Mouse (Mus musculus): Measurements from ENCODE around the gene Coro2a.
A peak's percentile ranks its signal among the peaks of the same experiment; 100 is the strongest.
"Not testable (repeated sequence)": the region's sequence is repeated elsewhere in the genome, so short reads cannot be mapped to it uniquely, and the experiment has no call there.

Coro2a gene

DNA sequence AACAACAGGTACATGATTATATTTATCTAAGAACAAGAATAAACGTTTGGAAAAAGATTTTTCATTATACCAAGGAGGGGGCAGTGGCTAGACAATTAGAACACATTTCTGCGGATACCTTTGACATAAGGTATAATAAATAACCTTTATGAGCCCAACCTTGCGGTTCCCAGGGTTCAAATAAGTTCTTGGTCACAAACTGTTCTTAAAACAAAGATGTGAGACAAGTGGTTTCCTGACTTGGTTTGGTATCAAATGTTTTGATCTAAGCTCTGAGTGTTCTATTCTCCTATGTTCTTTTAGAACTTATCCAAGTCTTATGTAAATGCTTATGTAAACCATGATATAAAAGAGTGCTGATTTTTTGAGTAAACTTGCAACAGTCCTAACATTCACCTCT is 17.5 kb downstream of the Coro2a start:
- DNase-seq (ENCODE audit: low spot score) = not testable (repeated sequence)

DNA sequence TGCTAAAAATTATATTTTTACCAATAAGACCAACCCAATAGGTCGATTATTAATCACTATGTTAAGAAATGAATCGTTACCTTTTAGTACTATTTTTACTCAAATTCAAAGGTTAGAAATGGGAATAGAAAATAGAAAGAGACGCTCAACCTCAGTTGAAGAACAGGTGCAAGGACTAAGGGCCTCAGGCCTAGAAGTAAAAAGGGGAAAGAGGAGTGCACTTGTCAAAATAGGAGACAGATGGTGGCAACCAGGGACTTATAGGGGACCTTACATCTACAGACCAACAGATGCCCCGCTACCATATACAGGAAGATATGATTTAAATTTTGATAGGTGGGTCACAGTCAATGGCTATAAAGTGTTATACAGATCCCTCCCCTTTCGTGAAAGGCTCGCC is 17.9 kb downstream of the Coro2a start:
- not testable (repeated sequence) for DNase-seq (ENCODE audit: low spot score)

DNA sequence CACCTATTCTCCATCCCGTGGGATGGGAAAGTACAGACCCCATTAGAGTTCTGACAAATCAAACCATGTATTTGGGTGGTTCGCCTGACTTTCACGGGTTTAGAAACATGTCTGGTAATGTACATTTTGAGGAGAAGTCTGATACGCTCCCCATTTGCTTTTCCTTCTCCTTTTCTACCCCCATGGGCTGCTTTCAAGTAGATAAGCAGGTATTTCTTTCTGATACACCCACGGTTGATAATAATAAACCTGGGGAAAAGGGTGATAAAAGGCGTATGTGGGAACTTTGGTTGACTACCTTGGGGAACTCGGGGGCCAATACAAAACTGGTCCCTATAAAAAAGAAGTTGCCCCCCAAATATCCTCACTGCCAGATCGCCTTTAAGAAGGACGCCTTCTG is 20.0 kb downstream of the Coro2a start:
- DNase-seq (ENCODE audit: low spot score) = not testable (repeated sequence)

DNA sequence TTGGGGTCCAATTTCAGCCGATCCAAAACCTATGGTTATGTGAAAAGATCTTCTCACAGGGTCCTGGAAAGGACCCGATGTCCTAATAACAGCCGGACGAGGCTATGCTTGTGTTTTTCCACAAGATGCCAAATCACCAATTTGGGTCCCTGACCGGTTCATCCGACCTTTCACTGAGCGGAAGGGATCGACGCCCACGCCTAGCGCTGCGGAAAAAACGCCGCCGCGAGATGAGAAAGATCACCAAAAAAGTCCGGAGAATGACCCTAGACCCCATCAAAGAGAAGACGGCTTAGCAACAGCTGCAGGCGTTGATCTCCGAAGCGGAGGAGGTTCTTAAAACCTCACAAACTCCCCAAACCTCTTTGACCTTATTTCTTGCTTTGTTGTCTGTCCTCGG is 20.4 kb downstream of the Coro2a start:
- DNase-seq (ENCODE audit: low spot score) = not testable (repeated sequence)

DNA sequence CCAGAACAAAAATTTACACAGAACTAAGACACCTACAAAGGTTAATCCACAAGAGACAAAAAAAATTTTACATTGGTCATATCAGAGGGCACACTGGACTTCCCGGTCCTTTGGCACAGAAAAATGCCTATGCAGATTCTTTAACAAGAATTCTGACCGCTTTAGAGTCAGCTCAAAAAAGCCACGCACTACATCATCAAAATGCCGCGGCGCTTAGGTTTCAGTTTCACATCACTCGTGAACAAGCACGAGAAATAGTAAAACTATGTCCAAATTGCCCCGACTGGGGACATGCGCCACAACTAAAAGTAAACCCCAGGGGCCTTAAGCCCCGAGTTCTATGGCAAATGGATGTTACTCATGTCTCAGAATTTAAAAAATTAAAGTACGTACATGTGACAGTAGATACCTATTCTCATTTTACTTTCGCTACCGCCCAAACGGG is 21.2 kb downstream of the Coro2a start:
- not testable (repeated sequence) for DNase-seq (ENCODE audit: low spot score)

DNA sequence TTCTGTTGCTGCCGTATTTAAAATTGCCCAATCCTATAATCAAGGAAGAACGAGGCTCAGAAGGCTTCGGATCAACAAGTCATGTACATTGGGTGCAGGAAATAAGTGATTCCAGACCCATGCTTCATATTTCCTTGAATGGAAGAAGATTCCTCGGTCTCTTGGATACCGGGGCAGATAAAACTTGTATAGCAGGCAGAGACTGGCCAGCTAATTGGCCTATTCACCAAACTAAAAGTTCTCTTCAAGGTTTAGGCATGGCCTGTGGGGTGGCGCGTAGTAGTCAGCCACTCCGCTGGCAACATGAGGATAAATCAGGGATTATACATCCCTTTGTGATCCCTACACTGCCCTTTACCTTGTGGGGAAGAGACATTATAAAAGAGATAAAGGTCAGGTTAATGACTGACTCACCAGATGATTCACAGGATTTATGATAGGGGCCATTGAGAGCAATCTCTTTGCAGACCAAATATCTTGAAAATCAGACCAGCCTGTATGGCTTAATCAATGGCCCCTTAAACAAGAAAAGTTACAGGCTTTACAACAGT is 23.1 kb downstream of the Coro2a start:
- not testable (repeated sequence) for DNase-seq (ENCODE audit: low spot score)

DNA sequence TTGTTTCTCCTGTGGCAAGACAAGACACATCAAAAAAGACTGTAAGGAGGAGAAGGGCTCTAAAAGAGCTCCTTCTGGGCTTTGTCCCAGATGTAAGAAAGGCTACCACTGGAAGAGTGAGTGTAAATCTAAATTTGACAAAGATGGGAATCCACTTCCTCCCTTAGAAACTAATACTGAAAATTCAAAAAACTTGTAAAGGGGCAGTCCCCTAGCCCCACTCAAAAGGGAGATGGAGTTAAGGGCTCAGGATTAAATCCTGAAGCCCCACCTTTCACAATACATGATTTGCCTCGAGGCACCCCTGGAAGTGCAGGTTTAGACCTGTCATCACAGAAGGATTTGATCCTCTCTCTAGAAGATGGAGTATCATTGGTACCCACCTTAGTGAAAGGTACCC is 23.8 kb downstream of the Coro2a start:
- DNase-seq (ENCODE audit: low spot score) = no peak

DNA sequence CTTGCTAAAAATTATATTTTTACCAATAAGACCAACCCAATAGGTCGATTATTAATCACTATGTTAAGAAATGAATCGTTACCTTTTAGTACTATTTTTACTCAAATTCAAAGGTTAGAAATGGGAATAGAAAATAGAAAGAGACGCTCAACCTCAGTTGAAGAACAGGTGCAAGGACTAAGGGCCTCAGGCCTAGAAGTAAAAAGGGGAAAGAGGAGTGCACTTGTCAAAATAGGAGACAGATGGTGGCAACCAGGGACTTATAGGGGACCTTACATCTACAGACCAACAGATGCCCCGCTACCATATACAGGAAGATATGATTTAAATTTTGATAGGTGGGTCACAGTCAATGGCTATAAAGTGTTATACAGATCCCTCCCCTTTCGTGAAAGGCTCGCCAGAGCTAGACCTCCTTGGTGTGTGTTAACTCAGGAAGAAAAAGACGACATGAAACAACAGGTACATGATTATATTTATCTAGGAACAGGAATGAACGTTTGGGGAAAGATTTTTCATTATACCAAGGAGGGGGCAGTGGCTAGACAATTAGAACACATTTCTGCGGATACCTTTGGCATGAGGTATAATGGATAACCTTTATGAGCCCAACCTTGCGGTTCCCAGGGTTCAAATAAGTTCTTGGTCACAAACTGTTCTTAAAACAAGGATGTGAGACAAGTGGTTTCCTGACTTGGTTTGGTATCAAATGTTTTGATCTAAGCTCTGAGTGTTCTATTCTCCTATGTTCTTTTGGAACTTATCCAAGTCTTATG is 26.3 kb downstream of the Coro2a start:
- DNase-seq (ENCODE audit: low spot score) = not testable (repeated sequence)

DNA sequence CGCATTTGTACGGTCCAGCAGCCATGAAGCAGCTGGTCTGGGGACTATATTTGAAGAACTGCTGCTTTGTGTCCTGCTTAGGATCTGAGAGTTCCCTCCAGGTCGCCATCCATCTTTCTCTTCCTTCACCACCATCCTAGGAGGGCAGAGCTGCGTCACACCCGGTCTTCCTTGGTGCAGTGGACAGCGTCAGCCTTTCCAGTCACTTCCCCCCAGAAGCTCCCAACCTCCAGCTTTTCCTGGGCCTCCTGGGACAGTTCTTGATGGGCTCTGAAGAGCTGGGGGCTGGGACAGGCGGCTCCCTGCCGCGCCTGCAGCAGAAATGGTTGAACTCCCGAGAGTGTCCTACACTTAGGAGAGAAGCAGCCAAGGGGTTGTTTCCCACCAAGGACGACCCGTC is 27.2 kb downstream of the Coro2a start:
- no peak for DNase-seq (ENCODE audit: low spot score)

DNA sequence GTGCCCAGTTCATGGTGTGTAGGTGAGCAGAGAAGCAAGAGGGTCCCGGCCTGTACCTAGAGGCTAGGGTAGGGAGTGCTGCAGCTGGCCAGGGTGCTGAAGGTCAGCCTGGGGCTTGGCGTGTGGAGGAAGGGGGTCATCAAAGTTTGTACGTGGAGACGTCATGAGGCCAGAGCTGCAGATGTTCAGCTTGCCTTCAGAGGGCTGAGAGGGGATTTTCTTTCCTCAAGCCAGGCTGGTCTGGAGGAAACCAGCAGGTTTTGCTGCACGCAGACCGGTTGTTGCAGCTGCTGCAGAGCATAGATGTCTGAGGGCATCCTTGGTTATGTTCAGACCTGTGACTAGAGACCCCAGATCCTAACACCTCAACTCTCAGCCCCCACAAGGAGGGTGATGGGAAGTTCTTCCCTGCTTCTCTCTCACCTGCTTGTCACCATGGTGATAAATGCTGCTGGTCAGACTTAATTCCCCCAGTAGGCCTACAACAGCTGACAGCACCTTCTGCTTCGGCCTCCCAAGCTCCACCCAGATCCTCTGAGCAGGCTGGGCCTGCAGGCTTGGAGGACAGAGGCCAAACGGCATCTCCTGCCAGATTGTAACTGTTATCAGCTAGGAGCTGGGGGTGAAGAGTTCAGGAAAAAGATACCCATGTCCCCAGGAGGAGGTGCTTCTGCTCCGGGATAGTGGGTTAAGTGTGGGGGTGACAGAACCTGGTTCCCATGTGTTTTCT is 27.8 kb downstream of the Coro2a start:
- DNase-seq (ENCODE audit: low spot score) = no peak

DNA sequence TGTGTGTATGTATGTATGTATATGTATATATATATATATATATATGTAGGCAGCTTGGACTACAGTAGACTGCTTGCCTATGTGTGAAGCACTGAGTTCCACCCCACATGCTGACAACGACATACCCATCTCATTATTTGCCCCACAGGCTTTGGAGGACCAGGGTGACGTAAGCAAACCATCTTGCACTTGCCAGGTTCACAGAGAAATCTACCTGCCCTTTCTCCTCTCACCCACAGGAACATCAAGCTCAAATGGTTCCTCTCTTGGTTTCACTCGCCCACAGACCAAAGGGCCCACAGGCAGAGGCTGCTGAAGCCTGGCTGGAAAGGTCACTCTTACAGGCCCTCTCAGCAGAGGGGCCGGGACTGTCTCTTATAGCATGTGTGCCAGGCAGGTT is 29.4 kb downstream of the Coro2a start:
- no peak for DNase-seq (ENCODE audit: low spot score)

DNA sequence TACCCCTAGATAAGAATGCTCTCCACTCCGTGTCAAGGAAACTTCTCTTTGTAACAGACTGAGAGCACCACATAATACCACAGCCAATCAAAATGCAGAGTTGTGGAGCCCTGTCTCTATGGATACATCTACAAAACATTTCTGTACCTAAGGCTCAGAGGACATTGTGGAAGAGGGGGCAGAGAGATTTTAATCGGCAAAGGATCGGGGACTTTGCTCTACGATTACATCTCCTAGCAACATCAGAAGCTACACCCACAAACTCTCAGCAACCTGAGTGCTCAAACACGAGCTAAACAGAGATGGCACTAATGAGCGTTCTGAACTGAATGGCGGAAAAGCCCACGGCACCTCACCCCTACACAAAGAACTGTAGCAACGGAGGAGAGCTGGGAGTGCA is 30.3 kb downstream of the Coro2a start:
- DNase-seq (ENCODE audit: low spot score) = no peak

DNA sequence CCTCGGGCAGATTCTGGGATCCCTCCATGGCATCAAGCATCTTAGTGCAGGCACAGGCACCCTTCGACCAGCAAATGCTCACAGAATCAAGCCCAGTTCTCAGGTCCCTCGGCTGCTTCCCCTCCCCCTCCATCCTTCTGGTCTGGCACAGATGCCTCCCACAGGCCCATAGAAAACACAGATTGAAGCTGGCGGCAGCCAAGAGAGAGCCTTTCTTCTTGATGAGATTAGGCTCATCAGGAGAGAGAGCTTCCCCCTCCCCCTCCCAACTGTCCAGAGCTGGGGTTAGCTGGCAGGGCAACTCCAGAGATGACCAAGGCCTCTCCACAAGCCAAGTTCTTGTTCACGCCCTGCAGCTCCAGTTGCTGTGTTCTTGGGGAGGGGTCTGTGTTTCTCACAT is 32.3 kb downstream of the Coro2a start:
- DNase-seq (ENCODE audit: low spot score) = no peak

DNA sequence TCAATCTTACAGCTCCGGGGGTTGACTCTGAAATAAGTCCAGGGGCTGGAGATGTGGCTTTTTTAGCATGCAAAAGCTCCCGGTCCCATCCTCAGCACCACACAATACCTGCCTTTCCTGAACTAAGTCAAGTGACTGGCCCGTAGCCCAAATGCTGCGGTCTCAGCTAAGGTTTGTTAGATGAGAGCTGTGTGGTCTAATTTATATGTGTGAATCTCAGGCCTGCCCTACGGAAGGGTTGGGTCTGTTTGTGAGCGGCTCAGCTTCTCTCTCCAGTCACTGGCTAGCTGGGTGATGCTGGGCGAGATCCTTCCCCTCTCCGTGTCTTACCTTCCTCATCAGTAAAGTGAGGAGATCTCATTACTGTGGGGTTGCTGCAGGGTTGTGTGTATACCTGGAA is 33.8 kb downstream of the Coro2a start:
- DNase-seq (ENCODE audit: low spot score) = no peak

DNA sequence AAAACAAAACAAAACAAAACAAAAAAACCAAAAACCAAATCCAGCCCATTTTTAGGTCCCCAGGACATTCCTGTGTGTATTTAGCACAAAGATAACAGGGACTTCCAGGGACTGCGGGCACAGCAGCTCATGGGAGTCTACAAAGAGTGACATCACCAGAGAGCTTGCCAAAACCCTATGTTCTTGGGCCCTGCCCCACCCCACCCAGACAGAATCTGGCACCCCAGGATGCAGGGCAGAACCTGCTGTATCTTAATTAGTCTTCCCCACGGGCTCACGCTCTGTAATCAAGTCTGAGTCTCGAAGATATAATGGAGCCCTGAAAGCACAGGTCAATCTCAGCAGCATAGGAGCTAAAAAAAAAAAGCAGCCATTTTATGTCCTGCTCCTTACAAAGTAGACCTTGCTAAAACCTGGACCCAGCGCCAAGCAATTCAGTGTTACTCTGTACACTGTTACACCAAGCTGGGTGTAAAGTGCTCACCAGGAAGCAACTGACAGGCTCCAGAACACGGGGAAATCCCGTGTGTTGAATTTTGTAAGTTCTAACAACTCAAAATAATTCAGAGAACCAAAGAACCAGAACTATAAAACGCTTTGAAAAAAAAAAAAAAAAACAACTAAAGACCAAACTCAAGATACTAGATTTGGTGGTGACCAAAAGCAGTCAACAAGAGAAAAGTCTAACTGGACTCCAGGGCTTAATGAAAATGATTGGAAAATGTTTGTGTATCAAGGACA is 34.9 kb downstream of the Coro2a start:
- DNase-seq (ENCODE audit: low spot score) = no peak

DNA sequence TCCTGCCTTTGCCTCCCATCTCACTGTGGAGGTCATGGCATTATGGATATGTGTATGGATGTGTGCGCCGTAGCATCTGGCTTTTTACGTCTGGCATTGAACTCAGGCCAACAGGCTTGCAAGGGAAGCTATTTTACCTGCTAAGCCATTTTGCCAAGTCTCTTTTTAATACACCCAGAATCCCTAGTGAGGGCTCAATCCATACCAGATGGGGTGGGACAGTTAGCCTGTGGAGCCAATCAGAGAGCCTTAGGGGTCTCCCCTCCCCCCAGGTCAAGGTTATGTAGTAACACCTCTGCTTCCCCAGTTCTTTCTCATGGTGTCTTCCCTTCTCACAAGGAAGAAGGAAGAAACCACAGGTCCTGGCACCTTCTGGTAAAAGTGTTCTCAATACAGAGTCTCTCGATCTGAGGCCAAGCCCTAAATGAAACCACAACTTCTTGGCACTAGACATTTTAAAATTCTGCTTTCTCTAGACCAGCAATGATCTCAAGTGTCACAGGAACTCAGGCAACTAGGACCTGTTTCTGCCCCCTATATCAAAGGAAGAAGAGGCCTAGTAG is 36.5 kb downstream of the Coro2a start:
- no peak for DNase-seq (ENCODE audit: low spot score)

DNA sequence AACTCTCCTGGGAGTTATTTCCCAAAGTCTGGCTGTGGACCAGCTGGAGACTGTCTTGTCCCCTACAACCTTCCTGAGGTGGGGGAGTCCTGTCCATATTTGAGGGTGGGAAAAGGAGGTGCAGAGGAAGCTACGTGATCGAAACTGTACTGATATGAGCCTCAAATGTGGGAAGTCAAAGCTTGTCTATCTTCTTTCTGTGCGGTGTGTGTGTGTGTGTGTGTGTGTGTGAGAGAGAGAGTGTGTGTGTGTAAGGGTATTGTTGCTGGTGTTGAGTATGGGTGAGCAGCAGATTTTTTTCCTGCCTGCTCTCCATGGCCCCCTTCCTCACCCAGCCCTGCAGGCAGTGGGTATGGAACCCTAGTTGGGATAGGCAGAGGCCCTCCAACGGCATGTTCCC is 37.8 kb downstream of the Coro2a start:
- DNase-seq (ENCODE audit: low spot score) = no peak

DNA sequence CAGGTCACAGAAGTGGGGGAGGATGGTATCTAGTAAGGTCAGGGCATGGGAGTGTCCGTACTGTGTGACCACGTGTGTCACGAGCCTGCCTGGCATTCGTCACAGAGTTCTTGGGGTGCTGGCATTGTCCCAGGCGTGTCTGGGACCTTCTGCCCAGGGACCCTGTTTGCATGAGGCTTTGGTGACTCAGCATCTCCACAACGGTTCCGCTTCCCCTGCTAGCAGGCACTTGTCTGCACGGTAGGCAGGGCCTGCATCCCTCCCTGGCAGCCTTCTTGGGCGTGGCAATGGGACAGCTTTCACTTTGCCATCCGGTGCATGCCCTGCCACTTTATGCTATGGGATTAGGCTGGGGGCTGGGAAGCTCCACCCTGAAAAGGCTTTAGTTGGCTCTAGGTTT is 38.2 kb downstream of the Coro2a start:
- peak; percentile 71 for DNase-seq (ENCODE audit: low spot score)

DNA sequence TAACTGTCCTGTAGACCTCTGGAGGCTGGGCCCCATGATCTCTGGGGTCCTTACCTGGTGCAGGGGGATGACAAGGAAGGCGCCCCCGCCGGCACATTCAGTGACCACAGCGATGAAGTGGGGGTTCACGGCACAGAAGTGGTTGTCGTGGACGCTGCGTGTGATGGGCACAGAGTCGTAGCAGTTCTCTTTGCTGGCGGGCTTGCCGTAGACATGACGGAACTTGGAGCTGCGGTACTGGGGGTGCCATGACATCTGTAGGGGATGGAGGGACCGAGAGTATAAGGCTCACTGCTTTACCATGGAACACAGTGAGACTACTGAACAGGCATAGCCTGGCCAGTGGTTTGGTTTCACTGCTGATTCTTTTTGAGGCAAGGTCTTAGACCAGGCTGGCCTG is 39.2 kb downstream of the Coro2a start:
- DNase-seq (ENCODE audit: low spot score) = no peak

DNA sequence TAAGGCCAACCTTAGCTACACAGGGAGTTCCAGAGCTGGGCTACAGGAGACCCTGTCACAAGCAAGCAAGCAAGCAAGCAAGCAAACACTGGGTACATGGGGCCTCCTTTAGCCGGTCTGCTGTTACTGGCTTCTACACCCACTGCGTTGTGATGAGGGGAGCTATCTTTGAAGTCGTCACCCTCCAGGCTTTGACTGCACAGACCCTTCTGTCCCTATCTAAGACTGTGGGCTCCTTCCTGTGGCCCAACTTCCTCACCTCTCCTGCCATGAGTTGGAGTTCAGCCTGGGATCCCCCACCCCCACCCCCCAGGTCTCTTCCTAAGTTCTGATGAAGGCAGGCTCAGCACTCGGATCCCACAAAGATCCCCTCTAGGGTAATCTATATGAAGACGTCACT is 40.0 kb downstream of the Coro2a start:
- DNase-seq (ENCODE audit: low spot score) = no peak

DNA sequence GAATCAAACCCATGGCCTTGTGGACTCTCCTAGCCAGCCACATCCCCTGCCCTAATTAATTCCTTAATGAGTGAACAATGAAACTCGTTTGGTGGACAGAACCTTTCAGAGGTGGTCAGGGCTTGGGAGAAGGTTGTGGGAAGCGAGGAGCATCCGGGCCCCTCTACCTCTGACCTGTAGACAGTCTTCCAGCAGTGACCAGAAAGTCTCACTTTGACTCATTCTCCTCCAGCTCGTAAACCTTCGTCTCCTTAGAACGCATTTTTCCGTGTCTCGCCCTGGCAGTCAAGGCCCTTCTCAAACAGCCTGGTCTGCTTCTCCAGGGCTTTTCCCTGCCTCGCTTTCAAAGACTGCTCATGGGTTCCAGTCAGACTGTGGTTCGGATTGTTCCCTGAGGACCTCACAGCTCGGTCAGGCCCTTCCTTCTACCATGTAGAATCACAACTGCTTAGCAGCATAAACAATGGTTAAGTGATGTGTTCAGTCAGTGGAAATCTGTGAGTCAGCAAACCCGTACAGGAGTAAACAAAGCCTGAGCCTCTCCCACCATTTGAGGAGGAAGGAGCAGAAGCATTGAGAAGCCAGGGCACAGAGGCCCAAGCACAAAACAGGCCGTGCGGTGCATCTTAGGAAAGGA is 41.8 kb downstream of the Coro2a start:
- DNase-seq (ENCODE audit: low spot score) = no peak

Data from lung, postnatal 25 days (tissue).